Mouse (Mus musculus) lung, postnatal 0 days (tissue): ENCODE measurements around the gene B230219D22Rik.

ENCODE experiments used
- CTCF ChIP-seq: IDR thresholded peaks from 2 replicates; pipeline ENCODE4 v1.5.1; 2016; ENCODE audit warnings: antibody characterized with exemption, mild to moderate bottlenecking
- EP300 ChIP-seq: IDR thresholded peaks from 2 replicates; pipeline ENCODE4 v1.6.1; 2016; ENCODE audit warnings: antibody characterized with exemption, mild to moderate bottlenecking, control low read depth

DNA sequence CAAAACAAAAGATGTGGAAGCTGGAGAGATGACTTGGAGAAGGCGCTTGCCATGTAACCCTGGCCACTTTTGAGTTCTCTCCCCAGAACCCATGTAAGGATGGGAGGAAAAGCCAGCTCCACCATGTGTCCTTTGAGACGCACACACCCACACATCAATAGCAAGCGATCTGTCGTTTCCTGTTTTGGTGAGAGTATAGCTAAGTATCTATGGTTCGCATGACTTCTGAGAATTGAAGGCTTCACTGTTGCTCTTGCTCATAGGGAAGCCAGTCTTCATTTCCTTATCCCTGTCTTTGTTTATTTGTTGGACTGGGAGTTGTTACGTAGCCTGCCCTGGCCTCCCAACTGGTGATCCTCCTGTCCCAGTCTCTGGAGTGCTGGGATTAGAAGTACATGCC is 20.2 kb upstream of the B230219D22Rik start:
- TF ChIP-seq CTCF (no peak), EP300 (no peak)
